Mouse (Mus musculus): ENCODE measurements at regions not wholly inside any gene's neighbourhood (a gene's known extent, or its start where the extent isn't known, plus 50 kb on each side); places are given as distances from the start of the nearest gene placed in this dataset.
A peak's percentile ranks its signal among the peaks of the same experiment; 100 is the strongest.

DNA sequence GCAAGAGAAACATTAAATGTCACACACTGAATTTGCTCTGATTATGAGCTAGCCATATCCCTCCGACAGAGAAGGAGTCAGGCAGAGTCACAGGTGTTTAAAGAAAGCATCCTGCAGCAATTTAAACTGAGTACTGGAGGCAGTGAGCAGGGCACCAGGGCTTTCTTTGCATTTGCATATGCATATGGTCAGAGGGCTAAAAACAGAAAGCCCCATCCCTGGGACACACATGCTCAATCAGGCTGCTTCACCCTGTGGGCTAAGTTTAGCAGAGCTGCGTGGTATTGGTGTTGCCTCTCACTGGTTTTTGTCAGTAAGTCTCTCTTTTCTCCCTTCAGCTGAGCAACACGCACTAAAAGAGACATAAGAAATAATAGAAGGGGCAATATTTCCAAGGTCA lies 289.9 kb upstream of the Rps6ka3 start:
- DNase-seq (ENCODE audit: low spot score in 2 of 2), result no peak

DNA sequence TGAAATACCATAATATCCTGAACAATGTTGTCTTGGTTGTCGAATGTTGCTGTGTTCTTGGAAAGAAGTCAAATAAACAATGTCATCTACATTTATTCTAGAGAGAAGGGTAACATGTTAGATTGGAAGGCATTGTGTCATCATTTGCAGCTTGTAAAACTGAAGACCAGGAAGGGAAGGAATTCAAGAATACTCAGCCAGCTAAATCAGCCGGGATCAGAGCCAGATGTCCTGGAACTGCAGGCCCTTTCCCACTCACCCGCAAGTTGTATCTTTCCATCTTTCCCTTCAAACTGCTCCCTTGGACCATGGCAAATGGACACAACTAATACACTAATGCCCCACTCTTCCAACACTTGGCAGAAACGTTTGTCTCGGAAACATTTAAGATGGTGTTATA lies 288.7 kb upstream of the Rps6ka3 start:
- DNase-seq (ENCODE audit: low spot score in 2 of 2), result no peak

DNA sequence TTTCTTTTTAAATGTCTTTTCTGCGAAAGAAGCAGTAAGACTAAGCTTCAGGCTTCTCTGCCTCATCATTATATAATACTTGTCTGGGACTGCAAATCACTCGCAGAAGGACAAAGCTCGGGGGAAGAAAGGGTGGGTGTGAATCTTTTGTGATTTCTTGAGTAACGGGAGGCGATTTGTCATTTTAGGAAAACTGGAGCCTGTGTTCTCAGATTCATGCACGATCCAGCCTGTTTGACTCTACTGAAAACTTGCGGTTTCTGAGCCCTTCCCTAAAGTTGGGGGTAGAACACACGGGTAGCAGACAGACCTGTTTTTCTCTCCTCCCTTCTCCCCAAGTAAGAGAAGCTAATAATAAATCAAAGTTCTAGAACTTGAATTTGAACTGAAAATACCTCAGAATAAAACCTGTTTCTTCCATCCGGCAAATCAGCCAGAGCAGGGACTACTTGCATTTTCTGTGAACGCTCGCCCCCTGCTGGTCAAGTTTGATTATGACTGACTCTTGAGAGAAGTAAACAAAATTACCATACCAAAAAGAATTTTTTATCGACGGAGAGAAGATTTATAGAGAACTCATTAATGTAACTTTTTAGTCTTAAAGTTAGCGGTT lies 288.2 kb upstream of the Rps6ka3 start:
- DNase-seq (ENCODE audit: low spot score in 2 of 2), result peak; percentile 17 to 73

DNA sequence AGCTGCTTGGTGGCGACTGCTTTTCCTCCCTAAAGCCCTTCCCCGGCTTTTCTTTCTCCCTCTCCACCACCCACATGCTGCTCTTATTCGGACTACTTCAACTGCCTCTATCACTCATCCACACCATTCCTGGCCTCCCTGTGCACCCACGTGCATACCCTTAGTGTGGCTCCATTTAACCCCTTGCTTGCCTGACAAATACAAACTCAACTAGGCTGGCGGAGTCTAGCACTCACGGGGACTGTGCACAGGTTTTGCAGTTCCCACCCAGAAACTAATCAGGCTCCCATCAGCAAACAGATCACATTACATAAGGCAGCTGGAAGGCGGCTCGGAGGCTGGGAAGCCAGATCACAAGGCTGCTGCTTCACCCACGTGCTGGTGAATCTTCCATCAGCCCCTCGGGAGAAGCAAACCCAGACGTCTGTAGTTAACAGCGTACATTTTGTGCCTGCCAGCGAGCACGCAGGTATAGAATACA lies 287.0 kb upstream of the Rps6ka3 start:
- DNase-seq (ENCODE audit: low spot score in 2 of 2), result no peak

DNA sequence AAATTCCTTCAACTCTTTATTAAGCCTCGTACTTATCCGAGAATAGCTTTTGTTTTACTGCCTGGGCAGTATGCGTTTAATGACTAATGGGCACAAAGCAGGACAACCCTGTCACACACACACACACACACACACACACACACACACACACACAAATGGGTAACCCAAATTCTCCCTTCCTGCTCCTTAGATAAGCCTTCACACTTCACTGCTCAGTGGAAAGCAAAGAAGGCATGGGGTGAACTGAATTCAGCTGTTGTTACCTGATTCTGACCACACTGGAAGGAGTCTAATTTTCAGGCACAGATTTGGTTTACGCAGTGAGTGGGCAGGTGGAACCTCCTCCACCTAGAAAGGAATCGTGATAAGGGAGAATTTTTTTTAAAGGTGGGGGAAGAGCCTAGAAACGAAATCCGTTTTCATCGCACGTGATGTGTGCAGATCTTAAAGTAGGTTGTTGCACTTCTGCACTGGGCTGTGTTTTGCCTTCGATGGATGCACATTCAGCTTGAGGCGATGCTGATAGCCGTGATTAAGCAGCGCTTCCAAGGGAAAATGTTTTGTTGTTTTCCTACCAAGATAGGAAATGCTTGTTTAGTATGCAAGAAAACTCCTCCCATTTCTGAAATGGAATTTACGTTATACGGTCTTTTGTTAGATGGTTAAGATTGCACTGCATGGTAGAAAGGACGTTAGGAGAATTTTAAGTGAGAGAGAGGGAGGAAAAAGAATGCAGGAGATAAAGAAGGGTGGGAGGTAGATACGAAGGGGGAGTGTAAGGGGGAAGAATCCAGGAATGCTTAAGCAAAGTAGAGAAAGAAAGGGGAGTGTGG lies 286.2 kb upstream of the Rps6ka3 start:
- DNase-seq (ENCODE audit: low spot score in 2 of 2), result no peak

DNA sequence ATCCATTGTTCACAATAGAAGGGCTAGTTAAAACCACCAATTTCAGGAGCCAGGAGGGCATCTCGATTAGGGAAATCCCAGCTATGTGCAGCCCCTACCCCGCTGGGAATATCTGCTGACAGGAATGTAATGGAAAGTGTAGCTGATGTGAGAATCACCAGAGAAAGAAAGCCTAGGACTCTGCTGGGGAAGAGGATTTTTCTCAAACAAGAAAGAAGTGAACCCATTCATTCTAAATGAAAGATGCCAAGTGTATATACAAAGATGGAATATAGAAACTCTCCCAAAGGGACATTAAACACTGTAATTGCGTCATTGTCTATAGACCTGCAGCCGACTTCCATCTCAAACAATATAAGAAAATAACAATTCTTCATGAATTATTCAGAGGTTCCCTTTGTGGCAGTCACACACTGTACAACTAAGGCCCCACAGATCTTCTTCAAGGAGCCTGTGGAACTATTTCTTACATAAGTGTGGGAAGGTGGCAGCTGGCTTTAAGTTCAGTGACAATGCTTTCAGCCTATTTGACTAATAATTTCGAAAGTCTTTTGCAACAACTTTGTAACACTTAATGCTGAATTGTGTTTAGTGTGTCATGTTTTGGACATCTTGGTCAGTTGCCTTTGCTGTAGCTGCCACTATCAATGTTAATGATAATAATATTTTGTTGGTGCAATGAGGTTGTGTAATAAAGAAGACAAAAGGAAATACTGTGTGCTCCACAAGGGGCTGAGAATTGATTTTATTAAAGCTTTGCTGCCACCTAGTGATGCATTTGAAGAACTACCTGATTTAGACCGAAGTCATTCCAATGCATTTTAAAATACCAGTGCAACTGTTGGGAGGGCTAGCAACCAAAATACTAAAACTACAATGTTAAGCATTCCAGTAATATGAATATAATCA lies 285.4 kb upstream of the Rps6ka3 start:
- DNase-seq (ENCODE audit: low spot score in 2 of 2), result no peak

DNA sequence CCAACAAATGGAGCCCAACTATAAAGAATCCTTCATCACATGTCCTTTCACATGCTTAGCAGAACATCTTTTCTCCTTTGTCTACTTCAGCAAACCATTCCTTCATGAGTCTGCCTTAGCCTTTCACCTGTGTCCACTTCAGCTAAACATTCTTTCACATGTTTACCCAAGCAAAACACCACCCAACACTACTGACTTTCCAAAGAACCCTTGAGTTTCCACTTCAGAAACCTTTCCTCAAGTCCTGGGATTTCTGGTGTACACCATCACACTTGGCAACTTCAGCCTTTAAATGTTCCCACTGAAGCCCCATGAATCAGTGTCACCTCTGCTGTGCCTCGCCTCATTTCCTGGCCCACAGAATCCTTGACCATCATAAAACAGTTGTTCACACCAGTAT lies 278.2 kb upstream of the Rps6ka3 start:
- no peak for DNase-seq (ENCODE audit: low spot score in 2 of 2)

DNA sequence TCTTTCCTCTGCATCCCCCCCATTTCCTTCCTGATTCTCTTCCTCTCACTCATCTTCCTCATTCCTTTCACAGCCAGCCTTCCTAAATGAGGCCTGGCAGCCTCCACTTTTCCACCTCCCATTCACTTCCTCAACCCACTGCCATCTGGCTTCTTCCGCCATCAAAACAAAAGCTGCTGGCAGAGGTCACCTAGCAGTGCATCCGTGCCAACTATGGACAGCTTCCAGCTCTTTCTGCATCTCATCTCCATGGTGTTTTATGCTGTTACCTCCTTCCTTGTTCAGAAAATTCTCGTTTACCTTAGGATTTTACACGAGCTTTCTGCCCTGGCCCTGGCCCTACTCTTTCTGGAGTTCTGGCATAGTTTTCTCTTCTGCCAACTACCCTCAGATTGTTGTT lies 262.9 kb upstream of the Rps6ka3 start:
- DNase-seq (ENCODE audit: low spot score in 2 of 2), result no peak

DNA sequence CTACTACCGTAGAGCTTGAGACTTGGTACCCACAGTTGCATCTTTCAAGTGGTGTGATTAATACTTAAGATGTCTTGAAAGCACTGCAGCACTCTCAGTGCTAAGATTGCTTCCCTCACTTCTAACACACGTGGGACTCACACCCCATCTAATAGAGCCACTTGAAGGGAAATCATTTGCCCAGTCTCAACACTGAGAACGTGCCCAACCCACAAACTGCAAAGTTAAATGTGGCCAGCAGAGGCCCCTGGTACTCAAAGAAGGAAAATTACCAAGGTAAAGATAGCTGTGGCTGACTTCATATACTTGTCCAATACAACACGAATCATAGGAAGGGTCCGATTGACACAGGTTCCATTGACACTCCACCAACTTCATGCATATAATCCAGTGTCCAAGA lies 238.4 kb upstream of the Rps6ka3 start:
- DNase-seq (ENCODE audit: low spot score in 2 of 2), result no peak

DNA sequence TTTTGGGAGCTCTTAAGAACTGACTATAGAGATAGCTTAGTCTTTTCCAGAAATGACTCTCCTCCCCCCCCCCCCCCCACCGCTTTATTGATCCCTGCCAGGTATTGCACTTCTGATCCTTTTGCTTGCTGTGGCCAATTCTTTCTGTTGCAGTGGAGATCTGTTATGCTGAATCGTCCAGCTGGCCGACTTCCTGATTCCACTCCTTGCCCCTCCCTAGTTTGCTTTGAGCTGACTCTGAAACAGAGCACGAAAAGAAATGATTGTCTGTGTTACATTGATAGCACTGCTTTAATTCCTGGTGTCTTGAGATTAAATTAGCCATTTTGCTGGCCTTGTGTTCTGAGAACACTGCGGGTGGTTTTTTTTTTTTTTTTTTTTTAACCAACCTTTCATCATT lies 233.5 kb upstream of the Rps6ka3 start:
- no peak for DNase-seq (ENCODE audit: low spot score in 2 of 2)

DNA sequence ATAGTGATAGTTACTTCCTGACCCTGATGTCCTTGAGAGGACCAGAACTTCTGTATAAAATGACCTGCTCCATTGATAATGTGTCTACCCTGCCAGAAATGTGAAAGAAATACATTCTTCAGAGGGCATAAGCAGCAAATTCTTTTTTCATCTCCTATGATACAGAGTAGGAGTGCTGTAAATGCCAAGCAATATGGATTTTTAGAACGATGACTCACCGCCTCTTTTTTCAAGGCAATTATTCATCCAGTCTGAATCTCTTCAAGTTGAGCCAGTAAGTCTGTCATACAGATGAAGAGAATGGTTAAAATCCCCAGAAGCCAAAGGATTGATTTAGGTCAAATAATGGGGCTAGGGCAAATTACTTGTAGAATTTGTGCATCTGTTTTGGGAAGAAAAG lies 225.4 kb upstream of the Rps6ka3 start:
- no peak for DNase-seq (ENCODE audit: low spot score in 2 of 2)

DNA sequence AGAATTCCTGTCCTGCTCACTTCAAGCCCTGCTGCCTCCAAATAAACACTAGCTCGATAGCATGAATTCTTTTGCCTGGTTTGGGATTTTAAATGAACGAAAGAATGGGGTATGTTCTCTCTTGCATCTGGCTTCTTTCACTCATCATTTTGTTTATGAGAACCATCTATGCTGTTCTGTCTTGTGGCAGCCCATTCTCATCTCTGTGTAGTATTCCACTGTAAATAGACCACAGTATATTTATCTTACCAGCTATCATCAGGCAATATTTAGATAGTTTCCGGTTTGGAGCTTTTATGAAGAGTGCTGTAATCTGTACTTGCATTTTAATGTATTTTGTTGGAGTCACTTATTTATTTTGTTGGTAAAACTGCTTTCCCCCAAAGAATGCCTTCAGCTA lies 222.4 kb upstream of the Rps6ka3 start:
- DNase-seq (ENCODE audit: low spot score in 2 of 2), result no peak

DNA sequence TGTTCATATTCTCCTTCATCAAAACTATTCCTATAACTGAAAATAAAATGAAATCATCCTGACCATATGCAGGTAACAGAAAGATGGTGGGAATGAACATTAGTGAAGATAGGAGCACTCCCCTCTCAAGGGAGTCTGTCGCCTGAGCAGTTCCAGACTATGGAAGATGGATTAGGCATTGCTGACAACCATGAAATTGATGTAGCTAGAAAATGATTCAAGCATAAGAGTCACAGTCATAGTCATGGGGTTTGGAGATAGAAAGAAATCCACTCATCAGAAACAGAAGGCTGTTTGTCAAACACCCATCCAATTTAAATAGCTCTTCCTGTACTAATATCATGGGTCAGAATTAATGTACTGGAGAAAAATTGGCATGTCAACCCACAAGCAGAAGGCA lies 191.2 kb upstream of the Rps6ka3 start:
- no peak for DNase-seq (ENCODE audit: low spot score in 2 of 2)

DNA sequence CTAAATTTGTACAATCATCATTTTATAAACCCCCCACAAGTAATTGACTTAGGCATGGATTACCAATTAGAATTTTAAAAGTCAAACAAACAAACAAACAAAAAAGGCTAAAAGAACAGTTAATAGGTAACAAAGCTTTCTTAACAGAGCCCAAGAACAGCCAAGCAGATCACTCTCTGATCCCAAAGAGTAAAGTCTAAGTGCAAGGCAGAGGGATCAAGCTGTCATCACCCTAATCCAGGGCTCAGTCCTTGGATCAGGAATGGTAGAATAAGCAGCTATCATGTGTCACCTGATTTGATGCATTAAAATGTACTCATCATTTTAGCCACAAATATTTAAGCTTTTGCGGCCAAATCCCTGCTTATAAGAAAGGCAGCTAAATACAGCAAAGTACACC lies 183.8 kb upstream of the Rps6ka3 start:
- no peak for DNase-seq (ENCODE audit: low spot score in 2 of 2)

DNA sequence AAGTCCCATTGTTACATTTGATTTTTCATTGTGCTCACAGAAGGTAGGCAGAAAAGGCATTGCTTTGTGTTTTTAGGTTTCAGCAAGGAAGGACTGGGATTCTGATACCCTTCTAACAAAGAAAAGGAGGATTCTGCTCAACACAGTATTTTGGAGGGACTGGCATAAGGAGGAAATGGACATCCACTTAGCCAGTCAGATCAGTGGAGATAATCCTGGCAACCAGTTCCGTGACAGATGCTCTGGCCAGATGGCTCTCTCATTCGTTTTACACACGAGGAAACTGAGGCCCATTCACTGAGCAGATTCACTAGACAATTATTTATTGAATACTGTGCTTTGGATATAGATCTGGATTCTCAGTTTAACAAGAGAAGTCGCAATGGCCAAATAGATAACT lies 178.2 kb upstream of the Rps6ka3 start:
- DNase-seq (ENCODE audit: low spot score in 2 of 2), result no peak

DNA sequence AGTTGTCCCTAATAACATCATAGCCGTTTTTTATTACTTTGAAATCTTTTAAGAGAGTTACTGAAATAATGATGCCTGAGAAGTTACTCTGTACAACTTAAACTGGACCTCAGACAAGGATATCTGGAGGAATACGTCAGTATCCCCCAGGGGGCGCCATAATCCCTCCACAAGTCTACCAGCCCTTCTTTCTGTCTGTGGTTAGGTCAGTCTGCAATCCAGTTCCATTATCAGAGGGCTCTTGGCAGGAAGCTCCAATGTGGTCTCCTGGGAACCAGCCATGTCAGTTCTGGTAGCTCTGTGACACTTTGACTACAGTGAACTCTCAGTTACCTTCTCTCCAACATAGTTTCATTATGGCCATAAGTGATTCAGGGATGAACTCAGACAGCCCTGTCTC lies 166.7 kb upstream of the Rps6ka3 start:
- DNase-seq (ENCODE audit: low spot score in 2 of 2), result peak; percentile 26 to 71

DNA sequence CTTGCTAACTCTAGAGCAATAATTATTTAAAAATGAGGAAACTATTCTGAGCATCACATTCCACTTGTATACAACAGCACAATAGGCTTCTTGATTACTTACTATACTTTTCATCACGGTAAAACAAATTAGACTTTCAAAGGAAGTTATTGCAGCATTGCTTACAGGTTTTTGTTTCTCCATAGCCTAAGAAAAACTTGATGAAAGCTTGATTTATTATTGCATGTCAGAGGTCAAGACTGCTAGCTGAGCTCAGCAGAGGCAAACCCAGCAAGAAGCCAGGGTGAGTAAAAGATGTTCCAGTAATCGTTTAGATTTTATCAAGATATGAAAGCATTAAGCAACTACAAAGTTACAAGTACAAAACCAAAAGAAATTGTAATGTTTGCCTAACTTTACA lies 162.2 kb upstream of the Rps6ka3 start:
- no peak for DNase-seq (ENCODE audit: low spot score in 2 of 2)

DNA sequence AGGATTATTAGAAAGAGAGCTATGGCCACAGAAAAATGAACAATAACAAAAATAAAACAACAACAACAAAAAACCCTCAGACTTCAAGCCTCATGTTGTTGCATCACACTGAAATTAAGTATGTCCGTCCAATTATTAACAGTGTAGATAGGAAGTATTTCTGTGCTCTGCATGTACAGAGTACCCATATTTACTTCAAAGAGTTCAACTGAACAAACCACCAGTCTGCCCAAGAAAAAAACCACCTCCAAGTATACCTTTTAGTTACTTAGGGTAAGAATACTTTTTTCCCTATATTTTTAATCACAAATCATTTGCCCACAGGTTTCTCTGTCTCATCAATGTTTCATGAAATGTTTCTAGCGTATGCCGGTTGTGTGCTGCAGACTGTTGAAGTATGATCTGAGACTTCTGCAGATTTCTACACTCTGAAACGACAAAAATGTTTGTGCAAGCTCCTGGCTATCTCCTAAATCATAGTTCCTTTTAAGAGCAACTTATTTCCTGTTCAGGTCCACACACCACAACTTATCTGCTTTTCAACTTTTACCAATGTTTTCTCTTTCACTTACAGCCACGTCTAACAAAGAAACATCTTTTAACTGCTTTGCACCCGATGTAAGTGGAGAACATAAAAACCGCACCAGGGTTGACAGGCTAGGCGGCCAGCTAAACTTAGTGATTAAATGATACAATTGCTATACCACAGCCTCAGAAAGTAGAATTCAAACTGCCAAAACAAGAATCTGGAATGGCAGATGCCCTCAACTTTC lies 154.2 kb upstream of the Rps6ka3 start:
- DNase-seq (ENCODE audit: low spot score in 2 of 2), result no peak

DNA sequence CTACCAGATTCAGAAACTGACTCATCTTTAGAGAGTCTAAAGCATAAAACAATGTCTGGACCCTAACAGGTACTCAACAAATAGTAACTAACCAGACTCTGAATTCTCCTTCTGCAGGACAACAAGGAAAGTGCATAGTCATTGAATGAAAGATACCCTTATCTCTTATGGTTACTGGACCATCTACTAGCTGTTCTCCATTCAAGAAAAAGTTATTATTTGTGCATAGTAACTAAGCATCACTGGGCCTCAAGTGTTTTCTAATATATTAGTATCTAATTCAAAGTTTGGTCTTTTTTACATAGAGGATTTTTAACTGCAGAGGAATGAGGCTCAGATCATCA lies 153.7 kb upstream of the Rps6ka3 start:
- no peak for DNase-seq (ENCODE audit: low spot score in 2 of 2)

DNA sequence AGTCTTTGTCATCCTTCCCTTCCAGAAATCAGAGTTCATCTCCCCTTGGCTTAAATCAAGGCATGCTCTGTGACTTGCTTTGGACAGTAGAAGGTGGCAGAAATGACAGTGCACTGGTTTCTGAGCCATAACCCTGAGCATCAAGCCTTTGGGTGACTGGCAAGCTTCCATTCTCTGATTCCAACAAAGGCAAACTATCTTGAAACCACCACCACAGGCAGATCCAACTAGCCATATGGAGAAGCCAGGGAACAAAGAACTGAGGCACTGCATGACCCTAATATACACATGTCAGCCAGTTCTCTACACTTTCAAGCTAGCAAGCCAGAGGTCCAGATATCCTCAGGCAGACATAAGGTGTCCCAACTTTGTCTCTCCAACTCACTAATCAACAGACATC lies 151.2 kb upstream of the Rps6ka3 start:
- no peak for DNase-seq (ENCODE audit: low spot score in 2 of 2)

DNA sequence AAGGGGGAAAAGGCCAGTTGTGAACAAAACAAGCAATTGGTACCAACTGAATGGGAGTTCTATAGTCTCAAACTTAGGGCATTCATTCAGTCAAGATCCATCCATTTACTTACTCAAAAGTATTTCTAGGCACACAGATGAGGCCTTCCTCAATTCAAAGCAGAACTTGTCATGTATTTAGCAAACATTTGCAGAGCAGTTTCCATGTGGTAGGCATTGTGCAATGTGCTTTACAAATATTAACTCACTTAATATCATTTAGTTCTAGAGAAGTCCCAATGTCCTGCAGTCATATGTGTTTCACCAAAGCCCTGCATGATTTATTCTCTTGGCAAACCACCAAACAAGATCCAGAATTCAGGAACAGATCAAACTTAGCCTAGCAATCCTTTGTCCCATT lies 148.8 kb upstream of the Rps6ka3 start:
- DNase-seq (ENCODE audit: low spot score in 2 of 2), result no peak

DNA sequence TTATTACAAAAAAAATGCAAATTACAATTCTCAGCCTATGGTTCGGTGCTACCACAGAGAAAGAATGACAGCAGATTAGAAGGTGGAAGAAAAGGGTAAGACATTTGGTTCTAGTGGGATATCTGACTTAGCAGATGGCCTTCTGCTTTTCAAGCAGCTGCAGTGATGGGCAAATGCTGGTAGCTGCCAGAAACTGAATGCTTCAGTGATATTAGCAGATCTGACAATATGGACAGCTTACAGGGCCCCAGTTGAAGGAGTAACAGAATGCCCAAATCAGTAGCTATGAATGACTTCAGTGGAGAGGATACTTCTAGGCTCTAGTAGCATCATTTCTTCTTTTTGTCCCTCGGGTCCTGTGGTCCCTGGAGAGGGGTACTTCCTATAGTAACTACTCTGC lies 143.9 kb upstream of the Rps6ka3 start:
- DNase-seq (ENCODE audit: low spot score in 2 of 2), result no peak

Measured in urinary bladder, postnatal 4 days (tissue).